Mouse (Mus musculus): ENCODE measurements around the gene Ugt1a1. TPM values are rescaled to one million over a fixed set of nuclear protein-coding genes. Genes with fewer than 3 reads are reported as not detected.

Gene Ugt1a1
- polyA plus RNA-seq, 1 experiment from 2014 or later, result 30.1 TPM

DNA sequence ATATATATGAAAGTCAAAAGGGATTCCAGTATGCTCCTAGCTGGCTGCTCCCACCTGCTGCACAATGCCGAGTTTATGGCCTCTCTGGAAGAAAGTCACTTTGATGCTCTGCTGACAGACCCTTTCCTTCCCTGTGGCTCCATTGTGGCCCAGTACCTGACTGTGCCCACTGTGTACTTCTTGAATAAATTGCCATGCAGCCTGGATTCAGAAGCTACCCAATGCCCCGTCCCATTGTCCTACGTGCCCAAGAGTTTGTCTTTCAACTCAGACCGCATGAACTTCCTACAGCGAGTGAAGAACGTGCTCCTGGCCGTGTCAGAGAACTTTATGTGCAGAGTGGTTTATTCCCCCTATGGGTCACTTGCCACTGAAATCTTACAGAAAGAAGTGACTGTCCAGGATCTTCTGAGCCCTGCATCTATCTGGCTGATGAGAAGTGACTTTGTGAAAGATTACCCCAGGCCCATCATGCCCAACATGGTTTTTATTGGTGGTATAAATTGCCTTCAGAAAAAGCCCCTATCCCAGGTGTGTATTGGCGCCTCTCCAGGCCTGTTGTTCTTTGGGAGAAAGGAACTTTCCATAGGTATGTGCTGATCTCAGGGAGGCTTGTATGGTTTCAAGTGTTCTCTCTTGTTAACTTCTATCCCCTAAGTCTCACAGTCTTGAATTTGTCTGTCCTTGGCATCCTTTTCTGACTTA, 734 bp downstream of the Ugt1a1 start:
- H3K4me1 ChIP-seq (replicated peaks), result no peaks in the 10 kb centered on the region
- WGBS, result 61% methylated on average over 8 of the region's 8 CpGs
- no peak overlapping the region for H3K9ac ChIP-seq
- H3K4me2 ChIP-seq (replicated peaks), result no peak overlapping the region
- H3K27me3 ChIP-seq (replicated peaks), result no peaks in the 10 kb centered on the region
- no peak overlapping the region for H3K27ac ChIP-seq
- H3K9me3 ChIP-seq, result peaks cover 32% of the 10 kb centered on the region
- no peaks in the 10 kb centered on the region for H3K36me3 ChIP-seq
- H3K4me3 ChIP-seq (replicated peaks), result no peak overlapping the region
- ATAC-seq, result 0 out of 2 replicates have a peak, but pooled peaks have one; percentile 5

DNA sequence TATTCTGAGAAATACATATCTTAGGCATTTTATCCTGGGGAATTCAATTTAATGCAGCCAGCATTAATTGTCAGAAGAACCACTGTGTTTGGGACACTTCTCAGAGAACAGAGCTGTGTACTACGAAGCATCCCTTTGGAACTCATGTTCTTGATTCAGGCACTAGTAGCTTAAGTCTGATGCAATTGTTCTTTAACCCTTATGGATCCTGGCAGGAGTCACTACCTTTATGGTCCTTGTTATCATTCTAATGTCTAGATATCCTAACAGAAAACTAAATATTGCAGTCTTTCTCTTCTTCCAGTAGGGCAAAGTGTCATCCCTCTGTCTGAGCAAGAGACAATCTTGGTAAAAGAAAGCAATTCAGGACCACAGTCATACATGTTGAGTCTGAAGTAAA, 1.3 kb downstream of the Ugt1a1 start:
- Histone ChIP-seq H3K9ac (no peak overlapping the region), H3K4me1 (replicated peaks) (no peaks in the 10 kb centered on the region), H3K27me3 (replicated peaks) (no peaks in the 10 kb centered on the region), H3K4me2 (replicated peaks) (no peak overlapping the region), H3K4me3 (replicated peaks) (no peak overlapping the region), H3K36me3 (no peaks in the 10 kb centered on the region), H3K9me3 (peaks cover 33% of the 10 kb centered on the region), H3K27ac (no peak overlapping the region)
- 75% methylated on average over 1 of the region's 1 CpGs for WGBS
- ATAC-seq, result no peak

DNA sequence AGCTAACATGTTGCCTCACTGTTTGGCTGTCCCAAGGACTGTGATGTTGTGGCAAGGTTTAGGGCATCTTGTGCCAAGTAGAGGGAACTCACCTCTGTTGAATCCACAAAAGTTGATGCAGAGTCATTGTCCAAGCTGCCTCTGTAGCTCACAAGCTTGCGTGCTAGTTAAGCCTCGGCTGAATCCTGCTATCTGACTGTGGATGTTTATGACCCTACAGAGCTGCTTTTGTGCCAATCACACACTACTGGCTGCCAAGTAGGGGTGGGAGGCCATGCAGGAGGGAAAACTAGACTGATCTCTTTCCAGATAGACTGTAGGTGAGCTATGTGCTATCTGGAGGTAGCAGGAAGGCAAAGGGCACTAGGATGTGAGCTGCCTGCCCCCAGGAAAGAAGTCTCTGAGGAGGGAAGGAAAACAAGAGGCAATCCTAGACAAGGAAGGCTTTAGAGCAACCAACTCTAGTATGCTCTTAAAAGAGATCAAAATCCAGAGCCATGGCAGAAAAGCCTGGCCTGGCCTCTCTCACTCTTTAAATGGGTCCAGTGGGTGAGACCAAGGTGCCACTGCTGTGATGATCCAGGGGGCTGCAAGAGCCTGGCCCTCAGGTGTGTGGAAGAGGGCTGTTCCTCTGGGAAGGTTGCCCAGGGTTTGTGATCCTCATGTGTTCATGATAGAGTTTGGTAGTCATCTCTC, 2.2 kb downstream of the Ugt1a1 start:
- no peak overlapping the region for H3K27ac ChIP-seq
- 74% methylated on average over 2 of the region's 2 CpGs for WGBS
- H3K4me2 ChIP-seq (replicated peaks), result no peak overlapping the region
- no peaks in the 10 kb centered on the region for H3K4me1 ChIP-seq (replicated peaks)
- peak; percentile 82 for ATAC-seq
- H3K9ac ChIP-seq, result no peak overlapping the region
- no peaks in the 10 kb centered on the region for H3K36me3 ChIP-seq
- H3K4me3 ChIP-seq (replicated peaks), result no peak overlapping the region
- peaks cover 33% of the 10 kb centered on the region for H3K9me3 ChIP-seq
- H3K27me3 ChIP-seq (replicated peaks), result no peaks in the 10 kb centered on the region

DNA sequence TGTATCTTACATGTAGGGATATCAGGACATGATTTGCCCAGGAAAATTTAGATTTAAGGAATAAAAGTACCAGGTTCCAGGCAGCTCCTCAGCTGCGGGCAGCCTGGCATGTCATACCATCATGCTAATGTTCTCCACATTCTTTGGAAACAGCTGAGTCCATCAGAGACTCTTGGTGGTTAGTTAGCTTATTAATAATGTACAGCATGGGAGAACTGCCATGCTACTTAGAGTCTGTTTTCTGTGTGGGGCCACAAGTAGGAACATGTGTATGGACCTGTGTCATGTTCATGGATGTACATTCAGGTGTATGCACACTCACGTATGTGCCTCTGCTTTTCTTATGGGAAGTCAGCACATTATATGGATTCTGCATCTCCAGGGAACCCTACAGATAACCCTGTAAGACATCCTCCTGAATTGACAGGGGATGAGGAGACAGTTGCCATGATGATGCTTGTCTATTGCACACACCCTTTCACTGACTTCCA, 2.7 kb downstream of the Ugt1a1 start:
- H3K27me3 ChIP-seq (replicated peaks), result no peaks in the 10 kb centered on the region
- ATAC-seq, result no peak
- H3K9ac ChIP-seq, result no peak overlapping the region
- H3K4me3 ChIP-seq (replicated peaks), result no peak overlapping the region
- H3K27ac ChIP-seq, result no peak overlapping the region
- no peaks in the 10 kb centered on the region for H3K4me1 ChIP-seq (replicated peaks)
- 81% methylated on average over 2 of the region's 2 CpGs for WGBS
- no peak overlapping the region for H3K4me2 ChIP-seq (replicated peaks)
- H3K36me3 ChIP-seq, result no peaks in the 10 kb centered on the region
- peaks cover 33% of the 10 kb centered on the region for H3K9me3 ChIP-seq

DNA sequence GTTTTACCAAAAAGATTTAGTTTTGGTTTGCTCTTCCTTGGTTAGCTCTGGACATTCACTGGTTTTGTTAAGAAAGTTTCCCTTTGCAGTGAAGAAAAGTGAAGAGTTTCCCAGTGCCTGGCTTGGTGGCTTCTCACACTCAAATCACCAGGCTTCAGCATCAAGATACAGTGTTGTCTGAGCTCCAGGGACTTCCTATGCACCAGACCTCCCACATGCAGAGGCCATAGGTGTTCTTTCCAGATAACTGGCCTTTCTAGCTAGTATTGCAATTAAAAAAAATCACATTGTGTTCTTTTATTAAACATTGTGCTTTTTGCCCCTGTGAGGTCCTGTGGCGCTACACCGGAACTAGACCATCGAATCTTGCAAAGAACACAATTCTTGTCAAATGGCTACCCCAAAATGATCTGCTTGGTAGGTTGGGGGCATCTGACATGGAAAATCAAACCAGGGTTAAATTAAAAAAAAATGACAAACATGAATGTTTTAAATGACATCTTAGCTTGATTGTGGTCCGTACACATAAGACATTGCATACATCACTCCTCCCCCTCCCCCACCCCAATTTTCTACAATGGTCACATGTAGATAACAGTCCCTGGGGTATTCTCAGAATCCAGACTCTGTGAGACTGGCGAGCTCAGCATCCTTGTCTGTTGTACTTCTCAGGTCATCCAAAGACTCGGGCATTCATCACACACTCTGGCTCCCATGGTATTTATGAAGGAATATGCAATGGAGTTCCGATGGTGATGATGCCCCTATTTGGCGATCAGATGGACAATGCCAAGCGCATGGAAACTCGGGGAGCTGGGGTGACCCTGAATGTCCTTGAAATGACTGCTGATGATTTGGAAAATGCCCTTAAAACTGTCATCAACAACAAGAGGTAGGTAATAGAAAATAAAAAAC, 4.0 kb downstream of the Ugt1a1 start:
- Histone ChIP-seq H3K4me3 (replicated peaks) (no peak overlapping the region), H3K4me2 (replicated peaks) (no peak overlapping the region), H3K27ac (no peak overlapping the region), H3K36me3 (no peaks in the 10 kb centered on the region), H3K27me3 (replicated peaks) (no peaks in the 10 kb centered on the region), H3K9me3 (peaks cover 33% of the 10 kb centered on the region), H3K9ac (no peak overlapping the region), H3K4me1 (replicated peaks) (no peaks in the 10 kb centered on the region)
- WGBS, result 71% methylated on average over 10 of the region's 10 CpGs
- ATAC-seq, result no peak

DNA sequence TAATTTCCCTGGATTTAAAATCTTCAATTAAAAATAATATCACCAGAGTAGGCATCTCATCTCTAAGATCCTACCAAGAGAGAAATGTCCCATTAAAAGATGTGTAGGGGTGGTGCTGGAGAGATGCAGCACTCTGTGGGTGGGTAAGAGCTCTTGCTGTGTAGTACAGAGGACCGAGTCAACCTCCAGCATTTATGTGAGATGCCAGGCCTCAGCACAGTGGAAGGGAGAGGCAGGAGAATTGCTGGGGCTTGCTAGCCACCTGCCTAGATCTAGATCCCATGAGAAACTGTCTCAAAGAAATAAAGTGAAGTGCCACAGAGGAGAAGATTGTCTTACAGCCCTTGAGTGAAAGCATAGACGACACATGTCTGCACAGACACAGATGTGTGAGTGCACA, 4.8 kb downstream of the Ugt1a1 start:
- Histone ChIP-seq H3K27ac (no peak overlapping the region), H3K36me3 (no peaks in the 10 kb centered on the region), H3K4me2 (replicated peaks) (no peak overlapping the region), H3K27me3 (replicated peaks) (no peaks in the 10 kb centered on the region), H3K4me3 (replicated peaks) (no peak overlapping the region), H3K4me1 (replicated peaks) (no peaks in the 10 kb centered on the region), H3K9me3 (peaks cover 33% of the 10 kb centered on the region), H3K9ac (no peak overlapping the region)
- 58% methylated on average over 2 of the region's 2 CpGs for WGBS
- no peak for ATAC-seq

DNA sequence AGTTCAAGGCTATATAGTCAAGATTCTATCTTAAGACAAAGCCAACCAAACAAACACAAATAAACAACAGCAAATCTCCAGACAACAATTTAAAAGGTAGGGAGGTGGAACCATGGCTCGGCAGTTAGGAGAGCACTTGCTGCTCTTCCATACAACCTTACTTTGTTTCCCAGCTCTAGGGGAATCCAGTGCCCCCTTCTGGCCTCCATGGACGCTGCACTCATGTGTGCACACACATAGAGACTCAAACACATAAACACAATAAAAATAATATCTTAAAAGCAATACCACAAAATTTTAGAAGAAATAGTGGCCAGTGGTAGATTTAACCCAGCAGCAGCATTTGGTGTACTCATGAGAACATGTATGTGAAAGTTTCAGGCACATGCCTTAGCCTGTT, 5.4 kb downstream of the Ugt1a1 start:
- Histone ChIP-seq H3K9me3 (peaks cover 31% of the 10 kb centered on the region), H3K36me3 (no peaks in the 10 kb centered on the region), H3K27ac (no peak overlapping the region), H3K4me2 (replicated peaks) (no peak overlapping the region), H3K27me3 (replicated peaks) (no peaks in the 10 kb centered on the region), H3K4me1 (replicated peaks) (no peaks in the 10 kb centered on the region), H3K9ac (no peak overlapping the region), H3K4me3 (replicated peaks) (no peak overlapping the region)
- no peak for ATAC-seq
- WGBS, result 59% methylated on average over 2 of the region's 2 CpGs

DNA sequence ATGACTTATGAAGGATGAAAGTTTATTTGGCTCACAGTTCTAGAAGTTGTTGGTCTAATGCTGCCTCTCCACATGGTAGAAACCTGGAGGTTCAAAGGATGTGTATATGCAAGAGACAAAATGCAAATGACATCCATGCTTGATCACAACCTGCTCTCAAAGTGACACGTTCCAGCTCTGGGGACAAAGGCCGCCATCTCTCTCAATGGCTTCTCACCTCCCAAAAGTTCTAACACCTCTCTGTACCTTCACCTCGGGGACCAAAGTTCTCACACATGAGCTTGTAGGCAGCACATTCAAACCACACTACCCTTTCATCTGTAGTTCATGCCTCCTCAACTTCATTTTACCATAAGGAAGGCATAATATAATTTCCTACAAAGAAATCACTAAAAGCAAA, 5.8 kb downstream of the Ugt1a1 start:
- Histone ChIP-seq H3K9ac (no peak overlapping the region), H3K4me1 (replicated peaks) (no peaks in the 10 kb centered on the region), H3K27ac (no peak overlapping the region), H3K27me3 (replicated peaks) (no peaks in the 10 kb centered on the region), H3K9me3 (peaks cover 31% of the 10 kb centered on the region), H3K36me3 (no peaks in the 10 kb centered on the region), H3K4me2 (replicated peaks) (no peak overlapping the region), H3K4me3 (replicated peaks) (no peak overlapping the region)
- no peak for ATAC-seq
- WGBS, result 40% methylated on average over 3 of the region's 3 CpGs

DNA sequence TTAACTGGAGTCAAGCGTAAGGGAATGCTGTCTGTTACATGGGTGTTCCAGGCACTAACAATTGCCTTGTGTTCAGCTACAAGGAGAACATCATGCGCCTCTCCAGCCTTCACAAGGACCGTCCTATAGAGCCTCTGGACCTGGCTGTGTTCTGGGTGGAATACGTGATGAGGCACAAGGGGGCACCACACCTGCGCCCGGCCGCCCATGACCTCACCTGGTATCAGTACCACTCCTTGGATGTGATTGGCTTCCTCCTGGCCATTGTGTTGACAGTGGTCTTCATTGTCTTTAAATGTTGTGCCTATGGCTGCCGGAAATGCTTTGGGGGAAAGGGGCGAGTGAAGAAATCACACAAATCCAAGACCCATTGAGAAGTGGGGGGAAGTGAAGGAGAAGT, 6.3 kb downstream of the Ugt1a1 start:
- no peak overlapping the region for H3K4me3 ChIP-seq (replicated peaks)
- no peaks in the 10 kb centered on the region for H3K36me3 ChIP-seq
- no peaks in the 10 kb centered on the region for H3K4me1 ChIP-seq (replicated peaks)
- H3K27me3 ChIP-seq (replicated peaks), result no peaks in the 10 kb centered on the region
- H3K9ac ChIP-seq, result no peak overlapping the region
- no peak overlapping the region for H3K27ac ChIP-seq
- peaks cover 31% of the 10 kb centered on the region for H3K9me3 ChIP-seq
- no peak for ATAC-seq
- H3K4me2 ChIP-seq (replicated peaks), result no peak overlapping the region
- 76% methylated on average over 9 of the region's 9 CpGs for WGBS

DNA sequence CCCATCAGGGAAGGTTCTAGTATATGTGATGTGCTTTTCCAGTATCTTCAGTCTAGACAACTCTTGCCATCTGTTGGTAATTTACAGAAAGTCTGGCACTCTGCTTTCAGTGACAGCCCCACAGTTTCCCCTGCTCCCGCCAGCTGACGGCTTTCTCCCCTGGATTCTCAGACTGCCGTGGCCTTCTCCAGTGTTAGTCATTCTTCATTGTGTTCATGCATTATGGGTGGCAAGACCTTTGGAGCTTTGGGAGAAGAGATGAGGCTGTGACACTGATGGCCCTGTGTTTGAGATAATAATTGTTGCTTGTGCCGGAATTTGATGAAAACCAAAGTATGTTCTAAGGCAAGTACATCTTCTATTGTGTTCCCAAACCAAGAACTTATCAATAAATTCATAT, 6.8 kb downstream of the Ugt1a1 start:
- 52% methylated on average over 4 of the region's 4 CpGs for WGBS
- Histone ChIP-seq H3K9me3 (peaks cover 30% of the 10 kb centered on the region), H3K27me3 (replicated peaks) (no peaks in the 10 kb centered on the region), H3K4me1 (replicated peaks) (no peaks in the 10 kb centered on the region), H3K36me3 (no peaks in the 10 kb centered on the region), H3K9ac (no peak overlapping the region), H3K27ac (no peak overlapping the region), H3K4me3 (replicated peaks) (no peak overlapping the region), H3K4me2 (replicated peaks) (no peak overlapping the region)
- no peak for ATAC-seq

DNA sequence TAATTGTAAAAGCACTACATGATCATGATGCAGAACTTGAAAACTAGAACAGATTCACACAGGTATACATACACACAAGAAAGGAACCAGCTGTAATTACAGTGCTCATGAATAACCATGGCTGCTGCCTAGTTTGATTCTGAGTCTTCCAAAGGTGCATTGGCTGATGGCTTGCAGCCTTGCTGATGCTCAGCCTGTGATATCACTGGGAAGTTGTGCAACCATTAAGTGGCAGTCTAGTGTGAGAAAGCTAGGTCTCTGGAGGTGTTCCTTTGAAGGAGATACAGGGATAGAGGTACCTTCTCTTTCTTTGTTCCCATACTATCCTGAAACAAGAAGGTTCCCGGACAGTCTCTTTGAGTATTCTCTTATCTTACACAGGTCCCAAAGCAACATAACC, 7.3 kb downstream of the Ugt1a1 start:
- no peaks in the 10 kb centered on the region for H3K36me3 ChIP-seq
- WGBS, result 23% methylated on average over 1 of the region's 1 CpGs
- ATAC-seq, result no peak
- H3K4me1 ChIP-seq (replicated peaks), result no peaks in the 10 kb centered on the region
- no peak overlapping the region for H3K27ac ChIP-seq
- peaks cover 25% of the 10 kb centered on the region for H3K9me3 ChIP-seq
- H3K9ac ChIP-seq, result no peak overlapping the region
- no peaks in the 10 kb centered on the region for H3K27me3 ChIP-seq (replicated peaks)
- H3K4me3 ChIP-seq (replicated peaks), result no peak overlapping the region
- H3K4me2 ChIP-seq (replicated peaks), result no peak overlapping the region

DNA sequence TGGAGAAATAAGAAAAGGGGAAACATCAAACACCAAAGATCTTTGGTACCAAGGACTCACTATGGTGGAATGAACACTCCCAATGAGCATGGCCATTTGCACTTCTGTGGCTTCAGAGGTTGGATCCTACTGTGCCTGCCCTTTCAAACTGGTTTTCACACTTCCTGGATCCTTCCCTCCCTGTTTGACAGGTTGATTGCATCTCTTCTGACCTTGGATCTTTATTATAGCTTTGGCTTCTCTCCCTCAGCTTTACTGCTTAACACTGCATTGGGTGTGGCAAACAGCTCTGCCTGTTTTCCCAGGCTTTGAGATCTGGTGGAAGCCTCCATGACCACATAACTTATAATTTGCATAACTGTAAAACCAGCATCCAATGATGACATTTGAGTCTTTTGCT, 8.6 kb downstream of the Ugt1a1 start:
- Histone ChIP-seq H3K4me1 (replicated peaks) (no peaks in the 10 kb centered on the region), H3K36me3 (no peaks in the 10 kb centered on the region), H3K9me3 (peaks cover 16% of the 10 kb centered on the region), H3K27ac (no peak overlapping the region), H3K4me2 (replicated peaks) (no peak overlapping the region), H3K27me3 (replicated peaks) (no peaks in the 10 kb centered on the region), H3K9ac (no peak overlapping the region), H3K4me3 (replicated peaks) (no peak overlapping the region)
- ATAC-seq, result no peak
